Mouse (Mus musculus) limb, embryonic 10.5 days (tissue): ENCODE results near the gene Tubgcp2. TPM values are rescaled to one million over a fixed set of nuclear protein-coding genes. Genes with fewer than 3 reads are reported as not detected.

Experiments used
- DNase-seq: peaks from one replicate; pipeline ENCODE4 v3.0.0-alpha.2; 2017; ENCODE audit warnings: low spot score
- H3K27ac ChIP-seq: fragments of 300-500 bp; sonication (generic); 2 replicates; pipeline ENCODE4 v1.5.1; 2016; ENCODE audit warnings: mild to moderate bottlenecking
- H3K27me3 ChIP-seq: fragments of 300-500 bp; sonication (generic); 2 replicates; pipeline ENCODE4 v1.6.1; 2016; ENCODE audit warnings: low read depth, mild to moderate bottlenecking; ENCODE audit not compliant: poor library complexity, severe bottlenecking
- H3K36me3 ChIP-seq: fragments of 300-500 bp; sonication (generic); 2 replicates; pipeline ENCODE4 v1.6.1; 2016; ENCODE audit warnings: mild to moderate bottlenecking, moderate library complexity
- H3K4me1 ChIP-seq: fragments of 300-500 bp; sonication (generic); 2 replicates; pipeline ENCODE4 v1.6.1; 2016
- H3K4me3 ChIP-seq: fragments of 300-500 bp; sonication (generic); 2 replicates; pipeline ENCODE4 v1.5.1; 2016; ENCODE audit warnings: mild to moderate bottlenecking, moderate library complexity
- H3K9me3 ChIP-seq: fragments of 300-500 bp; sonication (generic); replicated peaks from 2 replicates; pipeline ENCODE4 v1.6.1; 2016; ENCODE audit warnings: mild to moderate bottlenecking
- WGBS: fragments of 180-500 bp; shearing (Covaris S2); methylation state at CpG from one replicate; pipeline ENCODE4 v1.1.7; 2016; 5-methylcytosine and 5-hydroxymethylcytosine counted together
- polyA plus RNA-seq: library from polyadenylated mRNA; unstranded; fragments of >200 nt; fragmentation: Nextera tagmentation; extraction: Ambion mirVana; gene quantifications from 2 replicates; pipeline ENCODE4 v1.2.1, GENCODE M21; 2016

The Tubgcp2 gene
- 81.6 and 87.8 TPM in 2 replicates for polyA plus RNA-seq

GRCm38 (mm10) chr7:140036281-140037170, at the start of gene Tubgcp2, which contains the start of gene Zfp511:
Gene Tubgcp2, minus strand, starts transcription at chr7:140036669.
Gene Zfp511, plus strand, starts transcription at chr7:140036391.
- no peaks in the 10 kb centered on the region for H3K27me3 ChIP-seq
- peak; percentile 96 for DNase-seq
- H3K27ac ChIP-seq = peak within 1 kb of the TSS; percentile 95
- H3K4me1 ChIP-seq = peaks cover 25% of the 10 kb centered on the region
- WGBS = 2% methylated on average over 69 of the region's 69 CpGs
- H3K36me3 ChIP-seq = peaks cover 57% of the 10 kb centered on the region
- H3K4me3 ChIP-seq = peak within 1 kb of the TSS; percentile 89
- H3K9me3 ChIP-seq = no peaks in the 10 kb centered on the region

GRCm38 (mm10) chr7:140082242-140082678, 45.8 kb upstream of the Tubgcp2 start, which contains the start of gene Caly:
Gene Caly, minus strand, starts transcription at chr7:140082548.
- Histone ChIP-seq H3K4me1 (peaks cover 24% of the 10 kb centered on the region), H3K27ac (no peak within 1 kb of the TSS), H3K27me3 (peaks cover 47% of the 10 kb centered on the region), H3K9me3 (no peaks in the 10 kb centered on the region), H3K36me3 (no peaks in the 10 kb centered on the region), H3K4me3 (peak within 1 kb of the TSS; percentile 44; the same call in 1 of the 2 replicates)
- DNase-seq = peak; percentile 78
- 8% methylated on average over 18 of the region's 18 CpGs for WGBS

- no peak for DNase-seq
- peaks cover 47% of the 10 kb centered on the region for H3K27me3 ChIP-seq
- peaks cover 24% of the 10 kb centered on the region for H3K4me1 ChIP-seq
- H3K9me3 ChIP-seq = no peaks in the 10 kb centered on the region
- H3K4me3 ChIP-seq = peak overlapping the region; percentile 44; the same call in 1 of the 2 replicates
- WGBS = 24% methylated on average over 20 of the region's 20 CpGs
- H3K27ac ChIP-seq = no peak overlapping the region
- H3K36me3 ChIP-seq = no peaks in the 10 kb centered on the region
Observed at GRCm38 (mm10) chr7:140081408-140082241, 45.2 kb upstream of the Tubgcp2 start.

GRCm38 (mm10) chr7:140080503-140081156, 44.2 kb upstream of the Tubgcp2 start:
- 6% methylated on average over 24 of the region's 24 CpGs for WGBS
- Histone ChIP-seq H3K9me3 (no peaks in the 10 kb centered on the region), H3K4me3 (peak overlapping the region; percentile 44), H3K27me3 (peaks cover 51% of the 10 kb centered on the region), H3K36me3 (no peaks in the 10 kb centered on the region), H3K27ac (peak overlapping the region; percentile 62), H3K4me1 (peaks cover 24% of the 10 kb centered on the region)
- DNase-seq = peak; percentile 86

GRCm38 (mm10) chr7:140078711-140079110, 42.2 kb upstream of the Tubgcp2 start:
- peaks cover 55% of the 10 kb centered on the region for H3K27me3 ChIP-seq
- DNase-seq = peak; percentile 78

GRCm38 (mm10) chr7:140077698-140078097, 41.2 kb upstream of the Tubgcp2 start:
- Histone ChIP-seq H3K27ac (no peak overlapping the region), H3K4me3 (no peak overlapping the region), H3K36me3 (no peaks in the 10 kb centered on the region), H3K9me3 (no peaks in the 10 kb centered on the region), H3K4me1 (peaks cover 24% of the 10 kb centered on the region), H3K27me3 (peaks cover 51% of the 10 kb centered on the region)
- DNase-seq = no peak
- WGBS = 81% methylated on average over 6 of the region's 6 CpGs

More at GRCm38 (mm10) chr7:140078711-140079110, 42.2 kb upstream of the Tubgcp2 start:
- Histone ChIP-seq H3K27ac (no peak overlapping the region), H3K4me1 (peaks cover 24% of the 10 kb centered on the region), H3K9me3 (no peaks in the 10 kb centered on the region), H3K36me3 (no peaks in the 10 kb centered on the region), H3K4me3 (no peak overlapping the region)
- 4% methylated on average over 5 of the region's 5 CpGs for WGBS

- Histone ChIP-seq H3K27me3 (peaks cover 44% of the 10 kb centered on the region), H3K27ac (peak overlapping the region; percentile 75), H3K4me3 (peak overlapping the region; percentile 45), H3K36me3 (no peaks in the 10 kb centered on the region), H3K9me3 (no peaks in the 10 kb centered on the region), H3K4me1 (peaks cover 9% of the 10 kb centered on the region)
- WGBS = 34% methylated on average over 39 of the region's 39 CpGs
- peak; percentile 49 for DNase-seq
Observed at GRCm38 (mm10) chr7:140070042-140070711, 33.7 kb upstream of the Tubgcp2 start.

- peaks cover 62% of the 10 kb centered on the region for H3K27me3 ChIP-seq
- H3K36me3 ChIP-seq = no peaks in the 10 kb centered on the region
- no peaks in the 10 kb centered on the region for H3K9me3 ChIP-seq
- peaks cover 11% of the 10 kb centered on the region for H3K4me1 ChIP-seq
- WGBS = 74% methylated on average over 6 of the region's 6 CpGs
- H3K27ac ChIP-seq = no peak overlapping the region
- DNase-seq = no peak
- H3K4me3 ChIP-seq = no peak overlapping the region
Observed at GRCm38 (mm10) chr7:140067397-140067796, 30.9 kb upstream of the Tubgcp2 start.

- H3K36me3 ChIP-seq = no peaks in the 10 kb centered on the region
- H3K9me3 ChIP-seq = no peaks in the 10 kb centered on the region
- H3K4me1 ChIP-seq = peaks cover 25% of the 10 kb centered on the region
- H3K27me3 ChIP-seq = peaks cover 76% of the 10 kb centered on the region
- no peak overlapping the region for H3K4me3 ChIP-seq
- peak; percentile 79 for DNase-seq
- no peak overlapping the region for H3K27ac ChIP-seq
- 21% methylated on average over 7 of the region's 7 CpGs for WGBS
Observed at GRCm38 (mm10) chr7:140063092-140063491, 26.6 kb upstream of the Tubgcp2 start.

GRCm38 (mm10) chr7:140062307-140062706, 25.8 kb upstream of the Tubgcp2 start:
- H3K36me3 ChIP-seq = no peaks in the 10 kb centered on the region
- WGBS = 18% methylated on average over 11 of the region's 11 CpGs
- H3K27ac ChIP-seq = no peak overlapping the region
- H3K9me3 ChIP-seq = no peaks in the 10 kb centered on the region
- peak; percentile 51 for DNase-seq
- H3K4me1 ChIP-seq = peaks cover 33% of the 10 kb centered on the region
- peaks cover 84% of the 10 kb centered on the region for H3K27me3 ChIP-seq
- no peak overlapping the region for H3K4me3 ChIP-seq

GRCm38 (mm10) chr7:140061832-140062130, 25.3 kb upstream of the Tubgcp2 start:
- 4% methylated on average over 6 of the region's 6 CpGs for WGBS
- Histone ChIP-seq H3K27me3 (peaks cover 89% of the 10 kb centered on the region), H3K9me3 (no peaks in the 10 kb centered on the region), H3K27ac (0 out of 2 replicates have a peak overlapping the region, but pooled peaks have one; percentile 76), H3K4me3 (peak overlapping the region; percentile 54), H3K36me3 (no peaks in the 10 kb centered on the region), H3K4me1 (peaks cover 33% of the 10 kb centered on the region)
- DNase-seq = no peak
